Mouse (Mus musculus): ENCODE results near the gene Mad2l1.

GRCm38 (mm10) chr6:66559996-66560395 lies 24.8 kb downstream of the Mad2l1 start, which contains the start of gene Vmn1r32:
- TF ChIP-seq CTCF (IDR thresholded peaks at IDR 0.05; ENCODE audit: borderline replicate concordance, extremely low read depth, insufficient read depth, insufficient read length) (no peak), POLR2A (IDR thresholded peaks at IDR 0.05; ENCODE audit: borderline replicate concordance, extremely low read depth, insufficient read depth, insufficient read length, poor library complexity, severe bottlenecking) (no peak)
